Mouse (Mus musculus) embryonic facial prominence, embryonic 12.5 days (tissue): Measurements from ENCODE around the gene Otor. TPM values are rescaled to one million over a fixed set of nuclear protein-coding genes. Genes with fewer than 3 reads are reported as not detected.

Experiments
- ATAC-seq: fragments of 200-750 bp; cut with Nextera tagmentation; 2 replicates; pipeline ENCODE4 v1.8.0; 2017; ENCODE audit not compliant: insufficient number of reproducible peaks, insufficient read depth, low FRiP score, low TSS enrichment
- H3K27ac ChIP-seq: fragments of 300-500 bp; sonication (generic); 2 replicates; pipeline ENCODE4 v1.5.1; 2016; ENCODE audit warnings: mild to moderate bottlenecking
- H3K27me3 ChIP-seq: fragments of 300-500 bp; sonication (generic); 2 replicates; pipeline ENCODE4 v1.6.1; 2016; ENCODE audit warnings: mild to moderate bottlenecking, moderate library complexity
- H3K36me3 ChIP-seq: fragments of 300-500 bp; sonication (generic); 2 replicates; pipeline ENCODE4 v1.6.1; 2016; ENCODE audit warnings: mild to moderate bottlenecking
- H3K4me1 ChIP-seq: fragments of 300-500 bp; sonication (generic); 2 replicates; pipeline ENCODE4 v1.6.1; 2016
- H3K4me2 ChIP-seq: fragments of 300-500 bp; sonication (generic); replicated peaks from 2 replicates; pipeline ENCODE4 v1.6.1; 2016; ENCODE audit warnings: mild to moderate bottlenecking, moderate library complexity
- H3K4me3 ChIP-seq: fragments of 300-500 bp; sonication (generic); 2 replicates; pipeline ENCODE4 v1.5.1; 2016; ENCODE audit warnings: mild to moderate bottlenecking
- H3K9ac ChIP-seq: fragments of 300-500 bp; sonication (generic); 2 replicates; pipeline ENCODE4 v1.6.1; 2016; ENCODE audit warnings: mild to moderate bottlenecking, moderate library complexity
- H3K9me3 ChIP-seq: fragments of 300-500 bp; sonication (generic); 2 replicates; pipeline ENCODE4 v1.6.1; 2016; ENCODE audit warnings: mild to moderate bottlenecking, moderate library complexity
- WGBS: fragments of 180-500 bp; shearing (Covaris S2); methylation state at CpG from one replicate; pipeline ENCODE4 v1.1.7; 2016; 5-methylcytosine and 5-hydroxymethylcytosine counted together
- polyA plus RNA-seq: library from polyadenylated mRNA; unstranded; fragments of >200 nt; fragmentation: Nextera tagmentation; extraction: Ambion mirVana; gene quantifications from 2 replicates; pipeline ENCODE4 v1.2.1, GENCODE M21; 2016

Gene Otor
- polyA plus RNA-seq = 22.4 and 33.3 TPM in 2 replicates

DNA sequence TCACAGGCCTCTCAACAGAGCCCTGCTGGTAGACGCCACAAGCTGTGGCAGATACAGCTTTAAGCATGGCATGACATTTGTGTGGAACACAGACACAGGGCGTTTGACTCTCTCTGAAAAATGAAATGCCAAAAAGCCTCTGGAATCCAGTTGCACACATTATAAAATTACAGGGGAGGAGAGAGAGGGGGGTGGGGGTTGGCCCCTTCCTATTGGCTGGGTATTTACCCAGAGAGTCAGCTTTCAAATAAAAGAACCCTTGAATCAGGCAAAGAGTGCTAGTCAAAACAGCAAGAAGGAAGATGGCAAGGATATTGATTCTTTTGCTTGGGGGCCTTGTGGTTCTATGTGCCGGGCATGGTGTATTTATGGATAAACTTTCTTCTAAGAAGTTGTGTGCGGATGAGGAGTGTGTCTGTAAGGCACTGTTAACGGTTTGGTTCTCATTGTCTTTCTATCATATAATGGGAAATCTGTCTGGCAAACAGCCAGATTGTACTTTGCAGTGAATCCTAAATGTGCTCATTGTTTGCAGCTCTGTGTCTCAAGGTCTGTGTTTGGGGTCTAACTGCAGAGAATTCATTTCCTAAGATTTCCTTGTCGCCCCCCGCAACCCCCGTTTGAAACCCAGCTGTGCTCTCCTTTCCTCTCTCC lies at the start of gene Otor:
Otor (plus strand) TSS at position 276 of the 654 bp plus-strand sequence.
- H3K27ac ChIP-seq = peak within 1 kb of the TSS; percentile 55
- peaks cover 28% of the 10 kb centered on the region; the same call in 1 of the 2 replicates for H3K4me1 ChIP-seq
- H3K9me3 ChIP-seq = no peaks in the 10 kb centered on the region
- ATAC-seq = 0 out of 2 replicates have a peak, but pooled peaks have one; percentile 47
- H3K9ac ChIP-seq = no peak within 1 kb of the TSS
- H3K27me3 ChIP-seq = no peaks in the 10 kb centered on the region
- peak within 1 kb of the TSS; percentile 21 for H3K4me2 ChIP-seq
- 38% methylated on average over 8 of the region's 8 CpGs for WGBS
- no peak within 1 kb of the TSS for H3K4me3 ChIP-seq
- no peaks in the 10 kb centered on the region for H3K36me3 ChIP-seq

DNA sequence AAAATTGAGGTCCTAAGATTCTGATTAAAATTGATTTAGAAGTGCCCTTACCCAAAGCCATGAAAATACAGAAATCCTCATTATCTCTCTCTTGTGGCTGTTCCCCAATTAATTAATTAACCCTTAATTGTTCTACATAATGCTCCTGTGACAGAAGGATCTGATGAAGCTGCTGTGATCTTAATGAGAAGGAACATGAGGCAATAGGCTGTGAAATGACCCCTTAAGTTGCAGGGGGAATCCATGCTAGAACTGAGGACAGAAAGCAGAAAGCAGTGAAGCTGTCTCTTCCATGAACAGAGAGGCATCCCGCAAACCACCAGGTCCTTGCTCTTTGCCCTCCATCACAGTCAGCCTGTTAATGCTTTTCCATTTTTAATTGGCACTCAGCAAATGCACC lies 47.0 kb upstream of the Otor start:
- Histone ChIP-seq H3K9ac (no peak overlapping the region), H3K27ac (no peak overlapping the region), H3K4me1 (no peaks in the 10 kb centered on the region), H3K27me3 (no peaks in the 10 kb centered on the region), H3K9me3 (no peaks in the 10 kb centered on the region), H3K4me3 (no peak overlapping the region), H3K36me3 (no peaks in the 10 kb centered on the region), H3K4me2 (no peak overlapping the region)
- ATAC-seq = no peak
- WGBS = 96% methylated on average over 1 of the region's 1 CpGs

DNA sequence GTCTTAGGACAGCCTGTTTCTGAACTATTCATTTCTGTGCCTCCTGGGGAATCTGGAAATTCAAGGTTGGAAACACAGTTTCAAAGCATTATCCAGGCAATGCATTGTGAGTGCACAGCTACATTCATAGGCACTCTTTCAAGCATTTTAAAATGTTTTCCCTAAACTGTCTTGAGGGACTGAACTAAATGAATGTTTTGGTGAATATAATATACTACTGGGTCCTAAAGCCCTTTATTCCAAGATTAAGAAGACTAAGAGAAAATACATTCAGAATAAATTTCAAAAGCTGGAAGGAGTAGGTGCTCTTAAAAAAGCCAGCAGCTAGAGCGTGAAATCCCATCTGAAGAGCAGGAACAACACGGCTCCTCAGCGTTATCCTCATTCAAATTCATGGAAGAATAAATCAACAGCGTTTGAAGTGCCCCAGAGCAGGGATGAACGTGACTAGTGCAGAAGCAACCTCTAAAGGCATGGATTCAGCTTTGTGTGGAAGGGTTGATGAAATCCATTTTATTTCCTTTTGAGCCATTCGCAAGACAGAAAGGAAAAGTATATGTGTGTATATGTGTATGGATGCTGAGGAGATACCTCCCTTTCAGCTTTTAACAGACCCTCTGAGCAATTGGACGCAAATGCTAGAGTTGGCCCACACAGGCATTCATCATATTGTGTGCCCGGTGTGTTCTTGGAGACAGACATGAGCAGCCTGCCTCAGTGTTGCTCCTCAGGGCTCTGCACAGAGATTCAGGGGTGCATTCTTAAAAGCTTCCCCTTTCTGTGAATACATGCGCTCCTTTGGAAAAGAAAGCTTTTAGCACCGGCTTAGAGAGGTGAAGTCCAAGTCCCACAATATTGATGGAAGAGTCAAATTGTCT lies 45.7 kb upstream of the Otor start:
- no peak for ATAC-seq
- no peaks in the 10 kb centered on the region for H3K36me3 ChIP-seq
- H3K27me3 ChIP-seq = no peaks in the 10 kb centered on the region
- no peaks in the 10 kb centered on the region for H3K9me3 ChIP-seq
- no peaks in the 10 kb centered on the region for H3K4me1 ChIP-seq
- 81% methylated on average over 10 of the region's 10 CpGs for WGBS
- H3K9ac ChIP-seq = no peak overlapping the region
- H3K4me2 ChIP-seq = no peak overlapping the region
- no peak overlapping the region for H3K27ac ChIP-seq
- no peak overlapping the region for H3K4me3 ChIP-seq

DNA sequence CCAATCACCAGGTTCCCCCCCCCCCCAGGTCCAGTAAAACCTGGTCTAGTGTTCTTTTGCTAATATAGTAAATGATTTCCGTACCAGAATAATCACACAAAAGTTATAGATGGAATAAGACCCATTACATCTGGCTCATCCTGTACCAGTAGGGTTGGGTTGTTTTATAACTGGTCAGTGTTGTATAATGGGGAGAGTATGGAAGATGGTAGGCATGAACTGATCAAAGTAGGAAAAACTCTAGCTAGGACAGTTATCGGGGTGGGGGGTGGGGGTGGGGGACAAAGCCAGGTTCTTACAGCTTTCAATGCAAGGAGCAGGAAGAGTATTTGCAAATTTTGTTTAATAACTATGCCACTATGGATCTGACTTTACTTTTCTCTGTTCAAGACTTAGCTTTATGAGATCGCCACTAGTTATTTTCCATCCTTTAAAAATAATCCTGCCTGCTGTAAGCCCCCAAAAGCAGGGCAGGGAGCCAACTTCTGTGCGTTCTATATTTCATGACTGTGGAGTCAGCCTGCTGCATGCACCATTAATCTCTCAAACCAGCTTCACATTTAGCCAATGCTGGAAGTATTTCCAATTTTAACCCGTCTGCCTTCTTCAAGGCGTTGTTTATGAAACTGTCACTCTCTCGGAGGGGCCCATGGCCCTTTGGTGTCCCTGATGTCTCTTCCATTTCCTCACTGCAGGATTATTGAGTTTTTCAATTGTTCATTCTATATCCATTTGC lies 43.8 kb upstream of the Otor start:
- no peak overlapping the region for H3K27ac ChIP-seq
- no peaks in the 10 kb centered on the region for H3K36me3 ChIP-seq
- ATAC-seq = no peak
- H3K9ac ChIP-seq = no peak overlapping the region
- H3K4me2 ChIP-seq = no peak overlapping the region
- H3K4me1 ChIP-seq = no peaks in the 10 kb centered on the region
- WGBS = 79% methylated on average over 7 of the region's 7 CpGs
- H3K9me3 ChIP-seq = no peaks in the 10 kb centered on the region
- no peaks in the 10 kb centered on the region for H3K27me3 ChIP-seq
- no peak overlapping the region for H3K4me3 ChIP-seq

DNA sequence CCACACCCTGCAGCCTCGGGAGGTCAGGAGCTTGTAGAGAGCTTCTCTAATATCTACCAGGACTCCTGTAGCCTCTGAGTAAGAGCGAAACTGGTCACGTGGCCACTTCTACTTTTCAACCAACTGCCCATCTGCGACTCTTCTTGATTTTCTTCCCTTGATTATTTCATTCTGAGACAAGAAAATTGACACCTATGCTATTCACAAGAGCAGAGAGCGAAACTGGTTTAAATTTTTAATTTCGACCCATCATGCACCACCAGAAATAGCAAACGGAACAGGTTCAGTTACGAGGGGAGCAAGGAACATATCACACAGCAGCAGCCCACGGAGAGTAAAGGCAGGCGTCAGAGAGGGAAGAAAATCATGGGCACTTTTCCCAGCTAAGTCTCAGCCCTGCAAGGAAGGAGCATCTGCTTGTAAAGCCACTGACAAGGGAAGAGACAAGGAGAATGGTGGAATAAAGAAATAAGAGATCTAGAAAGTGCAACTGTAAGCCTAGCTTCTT lies 43.1 kb upstream of the Otor start:
- H3K4me1 ChIP-seq = no peaks in the 10 kb centered on the region
- WGBS = 77% methylated on average over 10 of the region's 10 CpGs
- H3K4me2 ChIP-seq = no peak overlapping the region
- no peaks in the 10 kb centered on the region for H3K9me3 ChIP-seq
- no peak overlapping the region for H3K27ac ChIP-seq
- H3K9ac ChIP-seq = no peak overlapping the region
- H3K27me3 ChIP-seq = no peaks in the 10 kb centered on the region
- no peak for ATAC-seq
- H3K36me3 ChIP-seq = no peaks in the 10 kb centered on the region
- H3K4me3 ChIP-seq = no peak overlapping the region

DNA sequence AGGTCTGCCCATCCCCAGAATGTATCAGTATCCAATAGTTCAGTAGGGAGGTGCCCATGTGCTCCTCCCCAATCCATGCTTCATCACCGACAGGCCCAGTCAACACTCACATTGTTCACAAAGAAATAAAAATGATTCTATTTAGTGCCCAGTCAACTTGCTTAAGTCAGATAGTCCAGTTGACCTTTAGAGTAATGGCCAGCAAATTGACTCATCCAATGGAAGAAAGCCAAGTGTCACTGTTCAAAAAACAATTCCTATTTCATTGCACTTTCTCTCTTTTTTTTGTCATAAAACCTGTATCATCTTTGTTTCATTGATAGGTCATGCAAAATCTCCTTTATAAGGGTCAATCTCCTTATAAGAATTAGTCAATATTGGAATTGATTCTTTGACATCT lies 36.7 kb upstream of the Otor start:
- Histone ChIP-seq H3K4me3 (no peak overlapping the region), H3K36me3 (no peaks in the 10 kb centered on the region), H3K9me3 (no peaks in the 10 kb centered on the region), H3K27ac (no peak overlapping the region), H3K27me3 (no peaks in the 10 kb centered on the region), H3K4me2 (no peak overlapping the region), H3K4me1 (no peaks in the 10 kb centered on the region), H3K9ac (no peak overlapping the region)
- no peak for ATAC-seq
- WGBS = 92% methylated on average over 1 of the region's 1 CpGs

DNA sequence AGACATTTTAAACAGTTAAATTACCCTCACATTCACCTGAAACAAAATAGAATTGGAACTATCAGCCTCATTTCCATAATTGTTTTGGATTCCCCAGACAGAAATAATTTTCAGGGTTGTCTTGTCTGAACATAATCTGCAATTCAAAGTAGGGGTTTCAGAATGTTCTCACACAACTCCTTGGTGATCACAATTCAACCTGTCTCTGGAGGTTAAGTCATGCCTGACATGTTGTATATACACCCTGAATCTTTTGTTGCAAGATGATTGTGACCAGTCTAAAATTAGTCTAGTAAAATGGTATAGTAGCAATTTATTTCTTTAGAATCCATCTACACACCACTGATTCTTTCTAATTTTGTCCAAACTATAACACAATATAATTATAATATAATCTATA lies 23.0 kb upstream of the Otor start:
- H3K4me2 ChIP-seq = no peak overlapping the region
- H3K9me3 ChIP-seq = no peaks in the 10 kb centered on the region
- no peaks in the 10 kb centered on the region for H3K4me1 ChIP-seq
- H3K4me3 ChIP-seq = no peak overlapping the region
- H3K9ac ChIP-seq = no peak overlapping the region
- no peaks in the 10 kb centered on the region for H3K27me3 ChIP-seq
- no peak overlapping the region for H3K27ac ChIP-seq
- no peak for ATAC-seq
- no peaks in the 10 kb centered on the region for H3K36me3 ChIP-seq

DNA sequence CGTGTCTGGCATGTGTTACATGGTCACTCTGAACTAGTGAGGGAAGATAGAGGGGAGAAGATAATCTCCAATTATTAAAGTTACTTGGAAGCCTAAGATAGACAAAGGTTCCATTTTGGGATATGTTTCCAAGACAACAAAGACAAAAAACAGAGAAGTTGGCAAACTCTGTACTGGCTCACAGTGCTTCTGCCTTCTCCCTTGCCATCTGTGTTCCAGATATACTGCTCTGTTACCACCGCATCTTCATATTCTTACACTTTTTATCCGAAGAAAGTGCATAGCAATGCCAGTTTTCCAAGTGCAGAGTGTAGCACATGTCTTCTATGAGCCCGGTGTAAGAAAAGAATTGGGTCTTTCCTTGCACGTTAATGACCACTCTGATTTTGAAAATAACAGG lies 21.5 kb upstream of the Otor start:
- WGBS = 80% methylated on average over 5 of the region's 5 CpGs
- no peak for ATAC-seq

DNA sequence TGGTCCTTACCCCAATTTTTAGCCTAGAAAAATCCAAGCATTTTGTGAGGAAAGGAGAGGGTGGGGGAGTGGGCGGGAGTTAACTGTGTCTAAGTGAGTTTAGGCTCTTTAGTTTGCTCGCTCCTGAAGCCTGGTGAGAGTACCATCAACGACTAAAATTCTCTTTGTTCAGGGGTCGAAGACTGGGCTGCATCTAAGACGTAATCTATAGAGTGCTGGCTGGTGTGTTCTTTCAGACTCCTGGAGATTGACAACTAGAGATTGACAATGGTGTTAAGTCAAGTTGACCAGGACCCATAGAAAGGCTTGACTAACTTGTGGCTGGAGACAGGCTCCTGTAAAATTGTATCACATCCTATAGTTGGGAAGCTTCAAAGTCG lies 15.9 kb upstream of the Otor start:
- H3K36me3 ChIP-seq = peaks cover 22% of the 10 kb centered on the region
- H3K9ac ChIP-seq = no peak overlapping the region
- H3K4me3 ChIP-seq = peak overlapping the region; percentile 97
- no peaks in the 10 kb centered on the region for H3K9me3 ChIP-seq
- no peak overlapping the region for H3K27ac ChIP-seq
- 0 out of 2 replicates have a peak, but pooled peaks have one; percentile 5 for ATAC-seq
- H3K27me3 ChIP-seq = no peaks in the 10 kb centered on the region
- WGBS = 49% methylated on average over 6 of the region's 6 CpGs
- H3K4me1 ChIP-seq = peaks cover 5% of the 10 kb centered on the region; the same call in 1 of the 2 replicates
- peak overlapping the region; percentile 71 for H3K4me2 ChIP-seq

More for the DNA sequence above, 21.5 kb upstream of the Otor start:
- H3K9ac ChIP-seq = no peak overlapping the region
- no peaks in the 10 kb centered on the region for H3K9me3 ChIP-seq
- no peaks in the 10 kb centered on the region for H3K36me3 ChIP-seq
- no peak overlapping the region for H3K4me3 ChIP-seq
- H3K27ac ChIP-seq = no peak overlapping the region
- H3K27me3 ChIP-seq = no peaks in the 10 kb centered on the region
- H3K4me2 ChIP-seq = no peak overlapping the region
- no peaks in the 10 kb centered on the region for H3K4me1 ChIP-seq

DNA sequence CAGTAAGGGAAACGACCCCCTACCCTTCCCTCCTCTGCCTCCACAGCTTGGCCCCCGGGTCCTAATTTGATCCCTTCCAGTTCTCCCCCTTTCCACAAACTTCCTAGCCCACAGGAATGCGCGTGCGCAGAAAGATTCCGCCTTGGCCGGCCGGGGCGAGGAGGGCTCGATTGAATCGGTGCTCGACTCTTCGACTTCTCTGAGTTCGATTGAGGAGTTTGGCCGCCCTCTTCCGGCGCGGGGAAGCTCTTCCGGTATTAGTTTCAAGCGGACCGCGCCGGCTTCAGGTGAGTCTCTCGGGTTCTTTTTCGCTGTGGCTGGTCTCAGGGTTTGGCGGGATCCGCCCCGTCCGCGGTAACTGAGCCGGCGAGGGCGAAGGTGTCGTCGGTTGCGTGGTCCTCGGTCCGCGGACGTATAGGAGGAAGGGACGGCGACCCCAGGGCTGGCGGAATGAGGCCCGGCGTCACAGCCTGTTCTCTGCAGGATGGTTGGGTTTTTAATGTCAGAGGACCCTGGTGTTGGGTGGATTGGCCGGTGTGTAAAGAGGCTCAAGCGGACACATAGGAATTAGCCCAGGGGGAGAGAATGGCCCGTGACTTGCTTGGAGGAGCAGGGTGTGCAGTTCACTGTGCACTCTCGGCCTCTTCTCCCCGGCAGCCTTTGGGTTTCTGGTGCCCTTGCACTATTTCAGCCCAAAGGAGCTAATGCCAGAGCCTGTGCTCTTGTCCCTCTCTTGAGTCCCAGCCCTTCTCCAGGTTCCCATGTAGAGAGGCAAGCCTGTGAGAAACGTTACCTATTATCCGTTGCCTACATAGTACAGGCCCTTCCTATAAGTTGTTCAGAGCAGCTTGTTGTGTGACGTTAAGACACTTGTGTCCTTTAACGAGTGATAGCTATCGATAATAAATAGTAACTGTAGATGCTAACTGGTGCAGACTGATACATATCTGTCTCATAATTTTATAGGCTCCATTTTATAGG lies 15.2 kb upstream of the Otor start, which contains the start of gene Snrpb2:
Snrpb2 (plus strand) TSS at position 228 of the 981 bp plus-strand sequence.
- H3K9me3 ChIP-seq = no peaks in the 10 kb centered on the region
- peak; percentile 91 for ATAC-seq
- peaks cover 5% of the 10 kb centered on the region; the same call in 1 of the 2 replicates for H3K4me1 ChIP-seq
- H3K27ac ChIP-seq = no peak within 1 kb of the TSS
- 1% methylated on average over 55 of the region's 55 CpGs for WGBS
- peak within 1 kb of the TSS; percentile 97 for H3K4me3 ChIP-seq
- peaks cover 26% of the 10 kb centered on the region for H3K36me3 ChIP-seq
- H3K9ac ChIP-seq = peak within 1 kb of the TSS; percentile 85
- H3K27me3 ChIP-seq = no peaks in the 10 kb centered on the region
- H3K4me2 ChIP-seq = peak within 1 kb of the TSS; percentile 71
